Mouse (Mus musculus) lung, postnatal 0 days (tissue): ENCODE measurements around the gene Ptpn13.

Source experiments
- CTCF ChIP-seq: IDR thresholded peaks from 2 replicates; pipeline ENCODE4 v1.5.1; 2016; ENCODE audit warnings: antibody characterized with exemption, mild to moderate bottlenecking
- EP300 ChIP-seq: IDR thresholded peaks from 2 replicates; pipeline ENCODE4 v1.6.1; 2016; ENCODE audit warnings: antibody characterized with exemption, mild to moderate bottlenecking, control low read depth

- TF ChIP-seq CTCF (no peak), EP300 (no peak)
Observed at GRCm38 (mm10) chr5:103397429-103397828, 27.6 kb upstream of the Ptpn13 start.
